Mouse (Mus musculus): ENCODE data around the gene Zfp423. TPM values are rescaled to one million over a fixed set of nuclear protein-coding genes. Genes with fewer than 3 reads are reported as not detected.
A peak's percentile ranks its signal among the peaks of the same experiment; 100 is the strongest.

Zfp423 gene
- polyA plus RNA-seq, 1 experiment from 2014 or later, result 39.2 TPM

- DNase-seq (ENCODE audit: low spot score), result peak; percentile 77
- H3K4me1 ChIP-seq (ENCODE audit: control insufficient read depth, insufficient read depth, low read length), result peaks cover 35% of the 10 kb centered on the region
- peak overlapping the region; percentile 99 for H3K9ac ChIP-seq (ENCODE audit: low read length)
- peak overlapping the region; percentile 95 for H3K4me3 ChIP-seq (ENCODE audit: low read depth, low read length)
- peaks cover 5% of the 10 kb centered on the region for H3K27me3 ChIP-seq (ENCODE audit: control insufficient read depth, insufficient read depth, low read length)
- H3K9me3 ChIP-seq (ENCODE audit: control insufficient read depth, low read length), result no peaks in the 10 kb centered on the region
- WGBS, result 0% methylated on average over 20 of the region's 20 CpGs
- ATAC-seq (ENCODE audit: insufficient number of reproducible peaks, low FRiP score, low TSS enrichment, low read depth), result no peak
- H3K4me2 ChIP-seq (ENCODE audit: low read depth, severe bottlenecking), result peak overlapping the region; percentile 94
- H3K36me3 ChIP-seq (ENCODE audit: control insufficient read depth, insufficient read depth, low read length), result no peaks in the 10 kb centered on the region
- H3K27ac ChIP-seq (replicated peaks; ENCODE audit: low read depth, low read length), result peak overlapping the region; percentile 99
Measured at GRCm38 (mm10) chr8:87957871-87958450, 1.4 kb downstream of the Zfp423 start.

DNA sequence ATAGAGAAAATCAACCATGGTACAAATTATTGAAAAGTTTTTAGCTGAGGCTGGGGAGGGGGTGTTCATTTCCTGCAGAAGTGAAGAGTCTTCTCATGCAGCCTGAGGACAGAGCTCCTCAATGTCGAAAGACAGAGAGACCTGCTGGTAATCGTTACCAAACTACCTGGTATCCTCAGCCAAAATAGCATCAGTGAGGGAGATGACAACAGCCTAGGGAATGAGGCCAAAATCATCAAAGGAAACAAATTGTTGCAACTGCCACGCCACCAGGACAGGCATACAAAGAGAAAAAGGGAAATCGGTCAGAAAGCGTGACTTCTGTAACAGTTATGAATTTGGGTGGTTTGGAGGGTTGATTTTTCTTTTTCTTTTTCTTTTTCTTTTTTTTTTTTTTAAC is 3.4 kb downstream of the Zfp423 start:
- no peak overlapping the region for H3K4me2 ChIP-seq (ENCODE audit: low read depth, severe bottlenecking)
- no peak overlapping the region for H3K27ac ChIP-seq (replicated peaks; ENCODE audit: low read depth, low read length)
- no peaks in the 10 kb centered on the region for H3K36me3 ChIP-seq (ENCODE audit: control insufficient read depth, insufficient read depth, low read length)
- no peak overlapping the region for H3K4me3 ChIP-seq (ENCODE audit: low read depth, low read length)
- H3K9ac ChIP-seq (ENCODE audit: low read length), result no peak overlapping the region
- 68% methylated on average over 5 of the region's 5 CpGs for WGBS
- H3K9me3 ChIP-seq (ENCODE audit: control insufficient read depth, low read length), result no peaks in the 10 kb centered on the region
- no peak for DNase-seq (ENCODE audit: low spot score)
- no peaks in the 10 kb centered on the region for H3K27me3 ChIP-seq (ENCODE audit: control insufficient read depth, insufficient read depth, low read length)
- H3K4me1 ChIP-seq (ENCODE audit: control insufficient read depth, insufficient read depth, low read length), result peaks cover 21% of the 10 kb centered on the region
- no peak for ATAC-seq (ENCODE audit: insufficient number of reproducible peaks, low FRiP score, low TSS enrichment, low read depth)

- Histone ChIP-seq H3K36me3 (ENCODE audit: control insufficient read depth, insufficient read depth, low read length) (no peaks in the 10 kb centered on the region), H3K4me2 (ENCODE audit: low read depth, severe bottlenecking) (no peak overlapping the region), H3K27me3 (ENCODE audit: control insufficient read depth, insufficient read depth, low read length) (no peaks in the 10 kb centered on the region), H3K27ac (replicated peaks; ENCODE audit: low read depth, low read length) (no peak overlapping the region), H3K9me3 (ENCODE audit: control insufficient read depth, low read length) (no peaks in the 10 kb centered on the region), H3K4me1 (ENCODE audit: control insufficient read depth, insufficient read depth, low read length) (peaks cover 20% of the 10 kb centered on the region), H3K4me3 (ENCODE audit: low read depth, low read length) (no peak overlapping the region), H3K9ac (ENCODE audit: low read length) (no peak overlapping the region)
- 70% methylated on average over 5 of the region's 5 CpGs for WGBS
- DNase-seq (ENCODE audit: low spot score) (no peak), ATAC-seq (ENCODE audit: insufficient number of reproducible peaks, low FRiP score, low TSS enrichment, low read depth) (no peak)
Measured at GRCm38 (mm10) chr8:87953473-87953872, 5.9 kb downstream of the Zfp423 start.

- Histone ChIP-seq H3K4me2 (ENCODE audit: low read depth, severe bottlenecking) (no peak overlapping the region), H3K36me3 (ENCODE audit: control insufficient read depth, insufficient read depth, low read length) (no peaks in the 10 kb centered on the region), H3K4me1 (ENCODE audit: control insufficient read depth, insufficient read depth, low read length) (peaks cover 19% of the 10 kb centered on the region), H3K27ac (replicated peaks; ENCODE audit: low read depth, low read length) (no peak overlapping the region), H3K9me3 (ENCODE audit: control insufficient read depth, low read length) (no peaks in the 10 kb centered on the region), H3K9ac (ENCODE audit: low read length) (no peak overlapping the region), H3K27me3 (ENCODE audit: control insufficient read depth, insufficient read depth, low read length) (no peaks in the 10 kb centered on the region), H3K4me3 (ENCODE audit: low read depth, low read length) (no peak overlapping the region)
- WGBS, result 87% methylated on average over 6 of the region's 6 CpGs
- ATAC-seq (ENCODE audit: insufficient number of reproducible peaks, low FRiP score, low TSS enrichment, low read depth) (no peak), DNase-seq (ENCODE audit: low spot score) (no peak)
Measured at GRCm38 (mm10) chr8:87952298-87952697, 7.1 kb downstream of the Zfp423 start.

- Histone ChIP-seq H3K4me1 (ENCODE audit: control insufficient read depth, insufficient read depth, low read length) (peaks cover 55% of the 10 kb centered on the region), H3K36me3 (ENCODE audit: control insufficient read depth, insufficient read depth, low read length) (no peaks in the 10 kb centered on the region), H3K9me3 (ENCODE audit: control insufficient read depth, low read length) (no peaks in the 10 kb centered on the region), H3K27ac (replicated peaks; ENCODE audit: low read depth, low read length) (no peak overlapping the region), H3K27me3 (ENCODE audit: control insufficient read depth, insufficient read depth, low read length) (no peaks in the 10 kb centered on the region), H3K4me3 (ENCODE audit: low read depth, low read length) (peak overlapping the region; percentile 33), H3K4me2 (ENCODE audit: low read depth, severe bottlenecking) (peak overlapping the region; percentile 86), H3K9ac (ENCODE audit: low read length) (0 out of 2 replicates have a peak overlapping the region, but pooled peaks have one; percentile 65)
- 9% methylated on average over 5 of the region's 5 CpGs for WGBS
- ATAC-seq (ENCODE audit: insufficient number of reproducible peaks, low FRiP score, low TSS enrichment, low read depth) (no peak), DNase-seq (ENCODE audit: low spot score) (no peak)
Measured at GRCm38 (mm10) chr8:87944225-87944934, 15.0 kb downstream of the Zfp423 start.

- H3K36me3 ChIP-seq (ENCODE audit: control insufficient read depth, insufficient read depth, low read length), result no peaks in the 10 kb centered on the region
- peak overlapping the region; percentile 33 for H3K4me3 ChIP-seq (ENCODE audit: low read depth, low read length)
- 0 out of 2 replicates have a peak, but pooled peaks have one; percentile 14 for ATAC-seq (ENCODE audit: insufficient number of reproducible peaks, low FRiP score, low TSS enrichment, low read depth)
- peak overlapping the region; percentile 65 for H3K9ac ChIP-seq (ENCODE audit: low read length)
- H3K27ac ChIP-seq (replicated peaks; ENCODE audit: low read depth, low read length), result no peak overlapping the region
- peaks cover 59% of the 10 kb centered on the region for H3K4me1 ChIP-seq (ENCODE audit: control insufficient read depth, insufficient read depth, low read length)
- peak overlapping the region; percentile 86 for H3K4me2 ChIP-seq (ENCODE audit: low read depth, severe bottlenecking)
- DNase-seq (ENCODE audit: low spot score), result peak; percentile 54
- H3K27me3 ChIP-seq (ENCODE audit: control insufficient read depth, insufficient read depth, low read length), result no peaks in the 10 kb centered on the region
- WGBS, result 2% methylated on average over 41 of the region's 42 CpGs
- no peaks in the 10 kb centered on the region for H3K9me3 ChIP-seq (ENCODE audit: control insufficient read depth, low read length)
Measured at GRCm38 (mm10) chr8:87943651-87944091, 15.7 kb downstream of the Zfp423 start.

DNA sequence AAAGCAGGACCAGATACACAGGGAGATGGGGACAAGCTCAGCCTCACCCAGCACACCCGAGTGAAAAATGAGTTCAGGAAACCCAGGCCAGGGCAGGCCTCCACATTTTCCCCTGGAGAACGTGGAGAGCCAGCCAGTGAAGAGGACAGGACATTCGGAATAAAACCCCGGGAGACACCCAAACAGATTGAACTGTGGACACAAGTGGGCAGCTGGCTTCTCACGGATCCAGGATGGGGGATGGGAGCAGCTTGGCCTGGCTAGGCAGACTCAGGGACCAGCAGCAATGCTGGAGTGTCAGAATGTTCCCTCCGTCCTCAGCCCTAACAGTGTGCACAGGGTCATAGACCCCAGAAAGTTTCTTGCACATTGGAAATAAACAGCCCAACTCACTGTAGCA is 18.7 kb downstream of the Zfp423 start:
- H3K4me1 ChIP-seq (ENCODE audit: control insufficient read depth, insufficient read depth, low read length), result peaks cover 62% of the 10 kb centered on the region
- H3K4me2 ChIP-seq (ENCODE audit: low read depth, severe bottlenecking), result no peak overlapping the region
- H3K9ac ChIP-seq (ENCODE audit: low read length), result no peak overlapping the region
- no peaks in the 10 kb centered on the region for H3K36me3 ChIP-seq (ENCODE audit: control insufficient read depth, insufficient read depth, low read length)
- ATAC-seq (ENCODE audit: insufficient number of reproducible peaks, low FRiP score, low TSS enrichment, low read depth), result no peak
- DNase-seq (ENCODE audit: low spot score), result no peak
- 40% methylated on average over 6 of the region's 6 CpGs for WGBS
- no peaks in the 10 kb centered on the region for H3K27me3 ChIP-seq (ENCODE audit: control insufficient read depth, insufficient read depth, low read length)
- H3K27ac ChIP-seq (replicated peaks; ENCODE audit: low read depth, low read length), result no peak overlapping the region
- no peaks in the 10 kb centered on the region for H3K9me3 ChIP-seq (ENCODE audit: control insufficient read depth, low read length)
- no peak overlapping the region for H3K4me3 ChIP-seq (ENCODE audit: low read depth, low read length)

DNA sequence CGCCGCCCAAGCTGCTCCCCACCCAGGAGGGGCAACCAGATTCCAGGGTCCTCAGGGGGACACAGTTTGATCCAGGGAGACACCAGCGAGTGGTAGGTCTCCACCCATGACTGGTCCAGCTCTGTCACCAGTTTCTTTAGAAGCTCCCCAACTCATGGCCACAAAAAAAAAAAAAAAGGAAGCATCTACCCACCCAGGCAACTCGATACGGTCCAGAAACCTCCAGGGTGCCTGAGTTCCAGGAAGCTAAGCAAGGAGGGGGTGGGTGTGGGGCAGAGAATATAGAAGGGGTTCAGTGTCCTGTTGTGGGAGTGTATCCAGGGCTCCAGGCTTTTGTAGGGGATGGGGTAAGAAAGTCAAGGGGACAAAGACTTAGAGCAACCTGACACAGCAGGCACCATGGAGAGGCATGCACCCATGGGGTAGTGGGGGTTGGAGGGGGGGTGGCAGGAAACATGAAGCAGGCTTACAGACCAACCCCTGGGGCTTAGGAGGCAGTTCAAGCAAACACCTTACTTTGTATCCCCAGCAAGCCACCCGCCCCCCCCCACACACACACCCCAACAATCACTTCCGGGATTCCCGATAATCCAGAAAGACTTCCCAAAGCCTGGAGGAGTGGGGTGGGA is 20.0 kb downstream of the Zfp423 start:
- Histone ChIP-seq H3K9ac (ENCODE audit: low read length) (no peak overlapping the region), H3K4me2 (ENCODE audit: low read depth, severe bottlenecking) (peak overlapping the region; percentile 40), H3K9me3 (ENCODE audit: control insufficient read depth, low read length) (no peaks in the 10 kb centered on the region), H3K36me3 (ENCODE audit: control insufficient read depth, insufficient read depth, low read length) (no peaks in the 10 kb centered on the region), H3K27ac (replicated peaks; ENCODE audit: low read depth, low read length) (peak overlapping the region; percentile 58; the same call in 1 of the 2 replicates), H3K4me1 (ENCODE audit: control insufficient read depth, insufficient read depth, low read length) (peaks cover 53% of the 10 kb centered on the region), H3K27me3 (ENCODE audit: control insufficient read depth, insufficient read depth, low read length) (no peaks in the 10 kb centered on the region), H3K4me3 (ENCODE audit: low read depth, low read length) (no peak overlapping the region)
- 10% methylated on average over 8 of the region's 8 CpGs for WGBS
- no peak for ATAC-seq (ENCODE audit: insufficient number of reproducible peaks, low FRiP score, low TSS enrichment, low read depth)
- DNase-seq (ENCODE audit: low spot score), result no peak
